Mouse (Mus musculus) right cerebral cortex, adult 18-20 months (tissue): ENCODE data around the gene Gpat3.

Source experiments
- DNase-seq: peaks from one replicate; pipeline ENCODE4 v3.0.0; 2022; ENCODE audit warnings: mixed read lengths

The Gpat3 gene

GRCm38 (mm10) chr5:100845485-100845847 lies at the start of gene Gpat3:
Gene Gpat3 (plus strand): TSS chr5:100845713.
- DNase-seq, result peak; percentile 46

DNA sequence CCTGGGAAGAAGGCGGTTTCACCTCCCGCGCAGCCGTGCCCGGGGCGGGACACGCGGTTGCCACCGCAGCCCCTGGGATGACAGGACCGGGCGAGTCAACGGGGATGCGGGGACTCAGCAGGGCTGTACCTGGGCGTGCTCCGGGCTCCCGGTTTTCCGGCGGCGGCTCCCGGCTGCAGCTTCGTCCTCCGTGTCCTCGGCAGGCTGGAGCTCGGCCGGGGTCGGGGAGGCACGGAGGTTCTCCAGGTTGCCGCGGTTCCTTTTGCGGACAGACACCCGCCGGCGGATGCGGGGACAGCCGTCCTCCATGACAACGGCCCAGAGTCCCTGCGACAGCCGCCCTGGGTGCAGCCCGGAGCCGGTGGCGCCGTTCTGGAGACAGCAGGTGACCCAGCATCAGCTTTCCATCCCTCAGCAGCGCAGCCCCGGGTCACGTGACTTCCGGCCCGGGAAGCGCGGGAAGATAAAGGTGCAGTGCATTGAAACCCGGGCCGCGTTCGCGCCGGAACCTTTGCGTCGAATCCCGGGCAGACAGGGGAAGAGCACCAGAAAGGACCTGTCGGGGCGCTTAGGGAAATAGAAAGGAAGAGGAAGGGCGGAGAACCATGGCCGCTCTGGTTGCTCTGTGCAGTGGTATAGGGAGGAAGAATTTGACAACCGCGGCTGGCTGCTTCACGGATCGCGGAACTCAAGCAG lies 47.2 kb upstream of the Gpat3 start, which contains the start of the genes Helq and Mrps18c:
Helq (minus strand) TSS at position 434 of the 696 bp plus-strand sequence.
Mrps18c (plus strand) TSS at position 463 of the 696 bp plus-strand sequence.
- peak; percentile 95 for DNase-seq

GRCm38 (mm10) chr5:100818341-100818740 lies 27.2 kb upstream of the Gpat3 start:
- DNase-seq, result no peak

GRCm38 (mm10) chr5:100819568-100820480 lies 25.7 kb upstream of the Gpat3 start:
- DNase-seq, result no peak

DNA sequence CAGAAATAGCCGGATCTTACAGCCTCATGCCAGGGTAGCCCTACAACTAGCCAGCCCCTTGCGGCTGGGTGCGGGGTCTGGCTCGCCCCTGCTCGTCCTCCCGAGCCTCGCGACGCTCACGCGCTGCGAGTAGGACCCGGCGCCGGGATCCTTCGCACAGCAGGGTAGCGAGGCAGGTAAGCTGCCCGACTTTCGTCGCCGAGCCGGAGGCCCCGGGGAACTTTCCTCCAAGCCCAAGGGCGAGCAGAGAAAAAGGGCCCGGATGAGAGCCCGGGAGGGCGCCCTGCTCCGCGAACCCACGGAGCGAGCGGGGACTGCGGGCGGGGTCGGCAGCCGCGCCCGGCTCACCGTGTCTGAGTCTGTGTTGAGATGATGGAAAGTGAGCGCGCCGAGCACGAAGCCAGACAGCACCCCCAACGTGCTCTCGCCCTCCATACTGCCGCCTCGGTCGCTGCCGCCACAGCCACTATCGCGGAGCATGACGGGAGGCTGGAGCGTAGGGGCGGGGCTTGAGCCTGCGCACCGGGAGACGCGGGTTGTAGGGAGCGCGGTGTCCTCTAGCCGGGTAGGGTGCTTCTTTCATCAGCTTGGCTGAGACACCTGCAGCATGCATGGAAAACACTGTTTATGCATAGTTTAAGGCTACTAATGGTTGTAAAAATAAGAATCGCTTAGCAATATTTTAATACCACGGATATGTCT lies 24.9 kb upstream of the Gpat3 start, which contains the start of gene Abraxas1:
Abraxas1 (minus strand) TSS at position 483 of the 702 bp plus-strand sequence.
- DNase-seq, result peak; percentile 92

GRCm38 (mm10) chr5:100821375-100821774 lies 24.1 kb upstream of the Gpat3 start:
- DNase-seq, result no peak

DNA sequence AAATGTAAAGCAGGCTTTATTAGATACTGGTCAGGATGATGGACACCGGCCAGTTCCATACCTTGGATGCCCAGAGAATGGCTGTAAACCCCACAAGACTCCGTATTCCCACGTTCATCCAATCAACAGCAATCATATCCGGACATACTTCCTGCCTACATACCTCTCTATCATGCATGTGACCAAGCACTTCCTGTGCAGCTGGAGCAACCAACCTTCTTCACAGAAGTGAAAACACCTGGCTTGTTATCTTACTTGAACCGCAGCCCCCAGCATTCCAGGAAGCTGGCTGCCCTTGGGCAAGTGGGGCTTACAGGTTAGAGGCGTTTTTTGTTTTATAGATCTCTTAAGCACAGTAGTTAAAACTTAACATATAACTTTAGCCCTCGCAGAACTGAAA lies 22.7 kb upstream of the Gpat3 start:
- no peak for DNase-seq

DNA sequence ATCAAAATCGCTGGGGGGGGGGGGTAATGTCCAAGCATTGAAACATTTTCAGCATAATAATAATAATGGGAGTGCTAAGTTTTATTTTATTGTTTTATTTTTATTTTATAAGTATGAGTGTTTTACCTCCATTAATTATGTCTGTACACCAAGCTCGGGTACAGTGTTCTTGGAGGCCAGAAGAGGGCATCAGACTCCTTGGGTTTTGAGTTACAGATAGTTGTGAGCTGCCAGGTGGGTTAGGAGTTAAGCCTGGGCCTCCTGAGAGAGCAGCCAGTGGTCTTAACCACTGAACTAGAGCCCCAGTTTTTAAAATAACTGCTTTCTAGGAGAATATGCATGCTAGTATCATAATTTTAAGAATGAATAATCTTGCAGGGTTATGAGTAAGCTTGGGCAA lies 19.5 kb upstream of the Gpat3 start:
- no peak for DNase-seq

DNA sequence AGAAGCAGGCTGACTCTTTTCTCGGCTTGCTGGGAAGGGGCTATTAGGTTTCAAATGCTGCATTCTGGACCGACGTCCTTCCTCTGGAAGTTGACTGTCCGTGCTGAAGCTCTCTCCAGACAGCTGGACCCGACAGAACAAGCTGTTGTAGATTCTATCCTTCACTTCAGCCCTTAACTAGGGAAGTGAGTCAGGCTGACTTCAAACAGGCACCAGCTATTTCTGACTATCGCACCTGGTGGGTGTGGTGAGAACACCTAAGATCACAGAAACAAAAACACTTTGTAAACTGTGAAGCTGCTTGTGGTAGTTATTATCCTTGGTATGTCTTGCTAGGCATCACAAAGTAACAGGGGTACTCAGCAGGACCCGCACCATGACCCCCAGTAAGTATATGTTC lies 19.0 kb upstream of the Gpat3 start:
- DNase-seq, result no peak

- no peak for DNase-seq
Measured at GRCm38 (mm10) chr5:100828701-100829100, 16.8 kb upstream of the Gpat3 start.

DNA sequence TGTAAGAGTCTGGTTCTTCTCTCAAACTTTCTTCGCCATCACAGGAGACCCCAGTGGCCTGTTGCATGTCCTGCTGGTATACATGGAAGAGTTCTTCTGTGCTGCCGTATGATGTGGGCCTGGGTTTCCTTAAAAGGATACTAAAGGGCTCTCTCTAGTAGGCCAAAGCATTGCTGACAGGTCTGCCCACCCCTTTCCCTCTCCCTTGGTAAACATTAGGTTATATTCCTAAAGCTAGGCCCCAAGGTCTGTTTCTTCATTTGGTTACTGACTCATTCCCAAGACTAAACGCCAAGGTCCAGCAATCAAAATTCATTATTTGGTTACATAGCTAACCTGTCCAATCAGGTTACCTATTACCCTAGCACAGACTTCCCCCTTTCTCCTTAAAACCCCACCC lies 12.8 kb upstream of the Gpat3 start:
- DNase-seq, result no peak

DNA sequence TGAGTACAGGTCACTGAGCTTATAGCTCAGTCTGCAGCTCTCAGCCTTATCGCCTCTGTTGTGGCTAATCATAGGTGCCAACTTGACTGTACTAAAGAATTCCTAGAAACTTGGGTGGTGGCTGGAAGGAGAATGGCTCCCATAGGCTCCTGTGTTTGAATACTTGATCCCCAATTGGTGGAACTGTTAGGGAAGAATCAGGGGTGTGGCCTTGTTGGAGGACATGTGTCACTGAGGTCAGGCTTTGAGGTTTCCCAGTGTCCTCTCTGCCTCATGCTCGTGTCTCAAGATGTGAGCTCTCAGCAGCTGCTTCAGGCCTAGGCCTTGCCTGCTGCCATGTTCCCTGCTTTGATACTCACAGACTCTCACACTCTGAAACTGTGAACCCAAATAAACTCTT lies 11.7 kb upstream of the Gpat3 start:
- DNase-seq, result no peak

GRCm38 (mm10) chr5:100835862-100836538 lies 9.5 kb upstream of the Gpat3 start:
- no peak for DNase-seq

GRCm38 (mm10) chr5:100837907-100838306 lies 7.6 kb upstream of the Gpat3 start:
- no peak for DNase-seq

GRCm38 (mm10) chr5:100844485-100844884 lies 1.0 kb upstream of the Gpat3 start:
- no peak for DNase-seq

DNA sequence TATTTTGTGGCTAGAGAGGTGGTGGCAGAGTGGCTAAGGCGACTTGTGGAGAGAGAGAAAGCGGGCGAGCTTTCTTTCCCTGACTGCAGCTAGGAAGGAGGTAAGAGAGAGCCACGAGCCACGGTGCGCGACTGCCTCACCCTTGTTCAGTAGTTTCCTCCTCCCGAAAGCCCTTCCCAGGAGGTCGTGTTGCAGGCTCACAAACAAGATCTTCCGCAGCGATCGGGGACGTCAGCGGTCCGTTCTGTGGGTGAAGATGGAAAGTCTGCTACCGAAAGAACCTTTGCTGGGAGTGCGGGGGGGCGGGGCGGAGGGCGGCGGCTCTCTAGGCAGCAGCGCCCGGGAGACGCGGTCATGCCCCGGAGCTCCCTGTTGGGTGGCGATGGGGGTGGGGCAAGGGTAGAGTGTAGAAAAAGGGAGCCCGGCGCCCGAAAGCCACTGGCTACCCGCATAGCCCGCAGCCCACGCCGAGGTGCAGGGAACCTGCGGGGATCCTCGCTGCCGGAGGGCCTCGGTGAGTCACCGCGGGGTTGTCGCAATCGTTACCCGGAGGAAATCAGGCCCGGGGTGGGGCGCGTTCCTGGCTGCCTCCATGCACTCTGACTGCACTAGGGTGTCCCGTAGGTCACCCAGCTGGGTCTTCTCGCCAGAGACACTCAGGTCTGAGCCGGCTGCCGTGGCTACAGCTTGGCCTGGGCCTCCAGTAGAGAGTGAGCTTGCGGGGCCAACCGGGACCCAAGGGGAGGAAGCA lies 510 bp downstream of the Gpat3 start:
- peak; percentile 71 for DNase-seq

GRCm38 (mm10) chr5:100846599-100846920 lies 1.0 kb downstream of the Gpat3 start:
- DNase-seq, result no peak

GRCm38 (mm10) chr5:100847143-100847542 lies 1.6 kb downstream of the Gpat3 start:
- DNase-seq, result no peak

DNA sequence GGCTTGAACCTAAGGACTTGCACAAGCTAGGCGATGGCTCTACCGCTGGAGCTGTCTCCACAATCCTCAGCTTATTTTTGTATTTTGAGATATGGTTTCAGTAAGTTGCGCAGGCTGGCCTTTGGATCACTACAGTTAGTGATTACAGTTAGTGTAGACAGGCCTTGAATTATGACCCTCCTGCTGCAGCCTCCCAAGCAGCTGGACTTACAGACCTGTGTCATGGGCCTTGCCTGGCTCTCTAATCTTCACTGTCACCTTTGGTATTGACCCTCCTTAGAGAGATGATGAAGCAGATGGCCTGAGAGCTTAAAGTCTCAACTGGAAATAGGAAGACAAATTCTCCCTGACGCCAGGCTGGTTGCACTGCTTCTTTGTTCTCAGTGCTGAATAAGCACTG lies 8.4 kb downstream of the Gpat3 start:
- DNase-seq, result no peak

DNA sequence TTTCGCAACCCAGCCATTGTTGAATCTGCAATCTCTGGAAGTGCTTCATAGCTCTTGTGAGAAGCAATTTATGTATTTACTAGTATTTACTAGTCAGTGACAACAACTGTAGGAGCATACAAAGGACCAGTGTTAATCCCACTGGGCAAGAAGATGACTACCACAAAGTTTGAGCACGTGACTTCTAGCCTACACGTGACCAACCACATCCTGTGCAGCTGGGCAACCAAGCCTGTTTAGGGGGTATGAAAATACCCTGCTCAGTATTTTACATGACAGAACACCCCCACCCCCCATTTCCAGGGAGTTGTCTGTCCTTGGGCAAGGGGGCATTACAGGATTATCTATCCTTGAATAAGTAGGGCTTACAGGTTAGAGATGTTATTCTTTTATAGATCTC lies 11.0 kb downstream of the Gpat3 start:
- no peak for DNase-seq

GRCm38 (mm10) chr5:100860417-100861053 lies 15.0 kb downstream of the Gpat3 start:
- DNase-seq, result no peak

DNA sequence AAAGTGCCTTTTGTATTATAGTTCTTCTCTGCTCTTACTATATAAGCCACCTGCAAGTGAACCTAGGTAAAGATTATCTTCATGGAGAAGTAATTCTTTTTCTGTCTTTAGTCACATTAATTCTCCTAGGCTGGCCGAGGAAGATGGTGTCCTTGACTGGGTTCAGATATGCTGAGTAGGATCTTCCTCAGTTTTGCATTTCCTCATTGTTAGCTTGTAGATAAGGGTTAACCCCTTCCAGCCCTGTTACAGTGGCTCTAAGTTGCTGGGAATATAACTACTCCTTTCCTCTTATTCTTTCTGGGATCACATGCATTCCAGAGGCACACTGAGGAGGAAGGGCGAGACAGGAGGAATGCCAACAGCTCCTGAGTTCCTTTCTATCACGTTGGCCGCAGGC lies 15.6 kb downstream of the Gpat3 start:
- DNase-seq, result no peak
